Mouse (Mus musculus): ENCODE results near the gene Cyp4f37. TPM values are rescaled to one million over a fixed set of nuclear protein-coding genes. Genes with fewer than 3 reads are reported as not detected.
"Not testable (repeated sequence)": the region's sequence is repeated elsewhere in the genome, so short reads cannot be mapped to it uniquely, and the experiment has no call there.

Gene Cyp4f37
- not detected in 2 replicates for total RNA-seq (2015)
- 1.1 TPM in 1 of 2 replicates, not detected in the other for total RNA-seq (2017)

DNA sequence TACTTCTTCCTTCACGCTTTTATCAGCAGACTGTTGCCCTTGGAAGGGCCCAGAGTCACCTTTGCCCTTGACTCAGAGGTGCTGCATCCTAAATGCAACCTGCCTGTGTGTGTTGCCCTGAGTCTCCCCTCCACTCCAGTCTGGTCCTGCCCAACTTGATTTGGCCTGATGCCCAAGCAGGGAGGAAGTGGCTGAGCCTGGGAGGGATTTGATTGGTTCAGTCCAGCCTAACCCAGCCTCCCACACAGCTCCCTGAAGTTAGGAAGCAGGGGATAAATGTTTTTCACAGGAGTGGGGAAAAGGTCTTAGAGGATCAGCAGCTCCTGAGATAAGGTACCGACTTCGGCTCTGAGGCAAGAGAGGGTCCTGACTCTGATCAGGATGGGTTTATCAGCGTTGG lies at the start of gene Cyp4f37:
Gene Cyp4f37, plus strand, starts transcription at position 292 of the 400 bp plus-strand sequence.
- not testable (repeated sequence) for ATAC-seq (ENCODE audit: poor library complexity, severe bottlenecking)

GRCm38 (mm10) chr17:32573286-32573685 lies 47.8 kb upstream of the Cyp4f37 start:
- ATAC-seq (ENCODE audit: poor library complexity, severe bottlenecking) = not testable (repeated sequence)

GRCm38 (mm10) chr17:32577496-32578186 lies 43.5 kb upstream of the Cyp4f37 start:
- ATAC-seq (ENCODE audit: poor library complexity, severe bottlenecking) = no peak

DNA sequence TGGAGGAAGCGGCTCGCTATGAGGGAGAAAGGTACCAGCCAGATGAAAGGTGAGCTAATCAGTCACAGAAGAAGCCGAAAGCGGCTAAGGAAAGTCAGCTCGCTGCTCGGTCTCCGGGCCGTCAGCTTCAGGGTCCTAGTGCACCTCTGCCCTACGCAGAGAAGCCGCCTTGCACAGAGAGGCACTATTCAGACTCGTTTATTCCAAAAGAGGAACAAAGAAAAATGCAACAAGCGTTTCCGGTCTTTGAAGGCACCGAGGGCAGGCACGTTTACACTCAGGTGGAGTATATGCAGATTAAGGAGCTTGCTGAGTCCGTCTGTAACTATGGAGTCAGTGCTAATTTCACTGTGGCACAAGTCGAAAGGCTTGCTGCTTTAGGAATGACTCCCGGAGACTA lies 24.6 kb upstream of the Cyp4f37 start:
- no peak for ATAC-seq (ENCODE audit: poor library complexity, severe bottlenecking)

- peak; percentile 86 for ATAC-seq (ENCODE audit: poor library complexity, severe bottlenecking)
Observed at GRCm38 (mm10) chr17:32608055-32608454, 13.1 kb upstream of the Cyp4f37 start.

DNA sequence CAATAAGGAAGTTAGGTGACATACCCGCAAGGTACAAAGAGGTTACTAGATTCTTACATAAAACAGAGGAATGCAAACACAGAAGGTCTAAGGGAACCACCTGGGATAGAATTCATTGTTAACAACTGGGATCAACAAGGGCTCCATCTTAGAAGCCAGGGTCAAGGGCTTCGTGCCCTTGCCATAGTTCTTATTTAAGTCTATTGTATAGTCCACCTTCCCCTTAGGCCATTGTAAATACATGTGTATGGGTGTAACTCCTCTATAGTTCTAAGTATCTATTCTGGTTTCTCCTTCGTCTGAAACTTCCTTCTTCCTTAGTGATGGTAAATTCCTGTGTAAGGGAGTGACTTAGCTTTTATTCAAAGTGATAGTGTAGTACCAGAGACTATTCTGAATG lies 10.9 kb upstream of the Cyp4f37 start:
- ATAC-seq (ENCODE audit: poor library complexity, severe bottlenecking) = not testable (repeated sequence)

GRCm38 (mm10) chr17:32610896-32611295 lies 10.2 kb upstream of the Cyp4f37 start:
- ATAC-seq (ENCODE audit: poor library complexity, severe bottlenecking) = no peak

DNA sequence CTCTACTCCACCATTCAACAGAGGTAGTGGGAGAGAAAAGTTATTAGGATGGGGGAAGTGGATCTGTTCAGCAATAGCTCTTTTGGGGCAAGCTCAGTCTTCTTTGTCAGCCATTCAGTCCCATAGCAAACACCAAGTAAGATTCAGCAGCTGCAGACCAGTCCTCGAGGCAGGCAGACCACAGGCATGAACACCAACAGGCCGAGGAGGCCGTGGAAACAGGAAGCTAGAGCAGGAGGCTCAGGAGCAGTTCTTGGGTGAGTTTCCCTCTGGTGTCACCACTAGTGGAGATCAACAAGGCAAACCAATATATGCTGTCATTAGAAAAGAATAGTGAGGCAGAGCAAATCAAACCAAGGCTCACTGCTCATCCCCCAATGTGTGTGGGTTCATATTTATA lies 8.7 kb upstream of the Cyp4f37 start:
- no peak for ATAC-seq (ENCODE audit: poor library complexity, severe bottlenecking)

GRCm38 (mm10) chr17:32617252-32617651 lies 3.9 kb upstream of the Cyp4f37 start:
- peak; percentile 80 for ATAC-seq (ENCODE audit: poor library complexity, severe bottlenecking)

DNA sequence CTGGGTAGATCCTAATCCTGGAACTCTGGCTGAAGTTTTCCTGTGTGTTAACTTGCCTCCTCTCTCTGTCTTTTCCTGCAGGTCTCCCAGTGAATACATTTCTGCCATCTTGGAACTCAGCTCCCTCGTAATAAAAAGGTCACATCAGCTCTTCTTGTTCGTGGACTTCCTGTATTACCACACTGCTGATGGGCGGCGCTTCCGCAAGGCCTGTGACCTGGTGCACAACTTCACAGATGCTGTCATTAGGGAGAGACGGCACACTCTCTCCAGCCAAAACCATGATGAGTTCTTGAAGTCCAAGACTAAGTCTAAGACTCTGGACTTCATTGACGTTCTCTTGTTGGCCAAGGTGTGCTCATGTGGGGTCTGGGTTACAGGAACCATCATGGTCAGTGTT lies 8.6 kb downstream of the Cyp4f37 start:
- peak; percentile 72 for ATAC-seq (ENCODE audit: poor library complexity, severe bottlenecking)

DNA sequence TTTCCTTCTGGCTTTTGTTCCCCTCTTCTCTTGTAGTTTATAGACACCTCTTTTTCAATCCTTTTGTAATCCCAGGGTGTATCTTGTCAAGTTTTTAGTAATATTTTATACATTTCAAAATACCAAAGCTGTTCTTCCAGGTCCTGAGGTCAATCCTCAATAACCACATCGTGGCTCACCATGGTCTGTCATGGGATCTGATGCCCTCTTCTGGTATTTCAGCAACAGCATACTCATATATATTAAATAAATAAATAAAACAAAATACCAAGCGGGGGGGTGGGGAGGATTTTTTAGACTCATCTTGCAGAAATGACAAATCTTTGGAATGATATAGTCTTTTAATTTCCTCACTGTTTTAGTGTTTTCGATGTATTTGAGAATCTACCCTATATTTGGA lies 10.8 kb downstream of the Cyp4f37 start:
- ATAC-seq (ENCODE audit: poor library complexity, severe bottlenecking) = no peak

DNA sequence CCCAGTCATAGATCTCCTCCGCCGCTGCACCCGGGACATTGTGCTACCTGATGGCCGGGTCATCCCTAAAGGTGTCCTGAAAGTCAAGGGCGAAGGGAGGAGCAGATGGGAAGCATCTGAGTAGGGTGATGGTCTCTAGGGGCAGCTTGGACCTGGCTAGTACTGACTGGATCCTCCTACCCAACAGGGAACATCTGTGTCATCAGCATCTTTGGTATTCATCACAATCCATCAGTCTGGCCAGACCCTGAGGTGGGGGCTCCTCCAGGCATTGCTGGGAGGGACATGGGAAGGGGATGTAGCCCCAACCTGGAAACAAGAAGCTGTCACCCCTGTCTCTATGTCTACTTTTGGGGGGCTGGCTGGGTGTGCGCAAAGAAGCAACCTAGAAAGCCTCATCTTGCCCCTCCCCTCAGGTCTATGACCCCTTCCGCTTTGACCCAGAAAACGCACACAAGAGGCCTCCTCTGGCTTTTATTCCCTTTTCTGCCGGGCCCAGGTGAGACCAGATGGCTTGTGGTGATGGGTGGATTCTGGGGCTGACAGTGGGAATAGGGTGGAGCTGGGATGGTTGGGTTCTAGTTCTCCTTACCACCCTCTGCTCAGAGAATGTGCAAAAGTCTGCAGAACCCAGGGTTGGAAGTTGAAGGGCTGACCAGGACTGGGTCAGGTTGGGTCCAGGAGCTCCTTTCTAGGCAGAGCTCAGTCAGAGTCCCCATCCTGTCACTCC lies 13.3 kb downstream of the Cyp4f37 start:
- peak; percentile 15; the same call in 1 of the 2 replicates for ATAC-seq (ENCODE audit: poor library complexity, severe bottlenecking)

GRCm38 (mm10) chr17:32634972-32635314 lies 13.8 kb downstream of the Cyp4f37 start:
- peak; percentile 97 for ATAC-seq (ENCODE audit: poor library complexity, severe bottlenecking)

DNA sequence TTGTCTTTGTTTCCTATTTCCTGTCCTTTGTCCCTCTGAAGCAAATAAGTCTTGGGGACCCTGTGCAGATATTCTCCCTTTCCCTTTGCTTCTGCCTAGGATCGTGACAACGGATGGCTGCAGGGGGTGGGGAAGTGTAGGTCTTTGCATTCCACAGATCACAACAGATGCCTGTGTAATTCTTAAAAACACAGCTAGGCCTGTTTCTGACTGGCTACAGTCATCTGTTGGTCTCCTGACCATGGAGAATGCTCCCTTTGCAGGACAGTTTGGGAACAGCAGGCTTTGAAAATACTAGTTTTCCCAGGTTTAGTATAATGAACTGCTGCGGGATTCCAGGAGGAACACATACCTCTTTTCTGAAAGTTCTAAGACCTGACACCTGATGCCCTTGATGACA lies 15.2 kb downstream of the Cyp4f37 start:
- ATAC-seq (ENCODE audit: poor library complexity, severe bottlenecking) = no peak

GRCm38 (mm10) chr17:32637151-32637550 lies 16.0 kb downstream of the Cyp4f37 start:
- no peak for ATAC-seq (ENCODE audit: poor library complexity, severe bottlenecking)

GRCm38 (mm10) chr17:32646631-32647030 lies 25.5 kb downstream of the Cyp4f37 start:
- no peak for ATAC-seq (ENCODE audit: poor library complexity, severe bottlenecking)

- no peak for ATAC-seq (ENCODE audit: poor library complexity, severe bottlenecking)
Observed at GRCm38 (mm10) chr17:32653860-32654259, 32.8 kb downstream of the Cyp4f37 start.

GRCm38 (mm10) chr17:32657041-32657440 lies 35.9 kb downstream of the Cyp4f37 start:
- ATAC-seq (ENCODE audit: poor library complexity, severe bottlenecking) = no peak

- no peak for ATAC-seq (ENCODE audit: poor library complexity, severe bottlenecking)
Observed at GRCm38 (mm10) chr17:32658246-32658645, 37.1 kb downstream of the Cyp4f37 start.

GRCm38 (mm10) chr17:32658712-32659111 lies 37.6 kb downstream of the Cyp4f37 start, which contains the start of gene Cyp4f40:
Gene Cyp4f40 (plus strand): TSS chr17:32658900.
- no peak for ATAC-seq (ENCODE audit: poor library complexity, severe bottlenecking)

GRCm38 (mm10) chr17:32673976-32674375 lies 52.9 kb downstream of the Cyp4f37 start:
- no peak for ATAC-seq (ENCODE audit: poor library complexity, severe bottlenecking)

GRCm38 (mm10) chr17:32676040-32676635 lies 55.0 kb downstream of the Cyp4f37 start:
- no peak for ATAC-seq (ENCODE audit: poor library complexity, severe bottlenecking)

All from megakaryocyte, adult 5-6 weeks (primary cell).